ENCODE assay signal across 15 mouse cellular contexts in the genomic region with DNA sequence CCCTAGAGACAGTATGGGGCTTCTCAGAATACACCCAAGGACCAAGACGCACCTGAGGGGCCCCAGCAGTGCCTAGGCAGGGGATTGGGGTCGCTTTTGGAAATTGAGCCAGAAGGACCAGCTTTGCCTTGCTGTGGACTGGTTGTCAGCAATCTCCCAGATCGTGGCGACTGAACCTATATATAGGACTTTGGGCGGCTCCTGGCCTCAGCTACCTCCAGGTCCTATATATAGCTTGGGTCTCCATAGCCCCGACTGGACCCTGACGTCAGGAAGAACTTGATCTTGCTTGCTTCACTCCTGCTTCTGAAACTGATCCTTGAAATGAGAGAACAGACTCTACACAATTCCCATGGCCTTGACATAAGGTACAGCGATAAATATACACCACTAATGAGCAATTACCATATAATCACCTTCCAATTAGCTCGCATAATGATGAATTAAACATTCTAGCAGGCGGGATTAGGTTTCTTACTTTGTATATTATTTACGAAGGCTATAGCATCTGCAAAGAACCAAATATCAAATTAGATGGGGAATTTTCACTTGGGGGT. TPM values are rescaled to one million over a fixed set of nuclear protein-coding genes. Genes with fewer than 3 reads are reported as not detected.
DNase-seq lines count a peak whose midpoint lies in the region; ATAC-seq and TF ChIP-seq lines count a peak whose summit lies in the region.
"Had no signal": no experiment of that assay in that cellular context is flagged by ENCODE, and none has a peak within 500 bp of the region (broad histone marks: within the 10 kb centered on the region; RNA-seq: fewer than 3 reads in every experiment).

No protein-coding gene starts in this region.

- peak; percentile 29 for DNase-seq in embryo, embryonic 11 days
- no peak for DNase-seq in embryo, embryonic 10 days (ENCODE audit: low spot score)
- peak; percentile 91 for DNase-seq in brain, embryonic 14.5 days (ENCODE audit: low read depth)
- peak; percentile 90 for DNase-seq in forebrain, embryonic 14.5 days (ENCODE audit: low spot score)
- DNase-seq in thymus, adult 18-20 months = no peak
- DNase-seq in right cerebral cortex, postnatal 4 days = no peak
- DNase-seq: cerebellum, adult 18-20 months; heart, adult 11 months; liver; lung, adult 2 months had no signal

- TF ChIP-seq CTCF in brain, embryonic 14.5 days (IDR thresholded peaks at IDR 0.05; ENCODE audit: borderline replicate concordance, extremely low read depth, insufficient read depth, insufficient read length) = no peak

- H3K9ac ChIP-seq in hindbrain, embryonic 15.5 days = no peak overlapping the region
- H3K9ac ChIP-seq in hindbrain, embryonic 16.5 days (ENCODE audit: low read depth, low read length) = no peak overlapping the region
- H3K9ac ChIP-seq in forebrain, embryonic 14.5 days (ENCODE audit: low read length) = no peak overlapping the region

- no peaks in the 10 kb centered on the region for H3K9me3 ChIP-seq in hindbrain, embryonic 15.5 days
- no peaks in the 10 kb centered on the region for H3K9me3 ChIP-seq in hindbrain, embryonic 16.5 days (ENCODE audit: control insufficient read depth, low read length)
- H3K9me3 ChIP-seq in forebrain, embryonic 14.5 days (replicated peaks; ENCODE audit: control insufficient read depth, low read length) = no peaks in the 10 kb centered on the region
- H3K9me3 ChIP-seq: embryonic facial prominence, embryonic 13.5 days had no signal

- no peak overlapping the region for H3K27ac ChIP-seq in hindbrain, embryonic 15.5 days (replicated peaks)
- H3K27ac ChIP-seq in hindbrain, embryonic 16.5 days (ENCODE audit: low read depth, low read length) = no peak overlapping the region
- peak overlapping the region; percentile 81 for H3K27ac ChIP-seq in forebrain, embryonic 14.5 days (ENCODE audit: low read depth, low read length)

- ATAC-seq in hindbrain, embryonic 15.5 days (ENCODE audit: low FRiP score, low read depth) = peak; percentile 27; the same call in 1 of the 2 replicates
- ATAC-seq in hindbrain, embryonic 16.5 days = no peak
- ATAC-seq in forebrain, embryonic 14.5 days = peak; percentile 56

- no peak overlapping the region for H3K4me3 ChIP-seq in hindbrain, embryonic 15.5 days
- no peak overlapping the region for H3K4me3 ChIP-seq in hindbrain, embryonic 16.5 days (ENCODE audit: low read length)
- H3K4me3 ChIP-seq in forebrain, embryonic 14.5 days (ENCODE audit: low read depth, low read length) = peak overlapping the region; percentile 27
- H3K4me3 ChIP-seq: myocyte had no signal

- WGBS in hindbrain, embryonic 15.5 days = 10% methylated on average over 11 of the region's 11 CpGs
- WGBS in hindbrain, embryonic 16.5 days = 7% methylated on average over 11 of the region's 11 CpGs
- WGBS in forebrain, embryonic 14.5 days = 6% methylated on average over 11 of the region's 11 CpGs

- peaks cover 92% of the 10 kb centered on the region for H3K27me3 ChIP-seq in hindbrain, embryonic 15.5 days
- H3K27me3 ChIP-seq in hindbrain, embryonic 16.5 days (replicated peaks; ENCODE audit: control insufficient read depth, insufficient read depth, low read length) = peaks cover 60% of the 10 kb centered on the region
- H3K27me3 ChIP-seq in forebrain, embryonic 14.5 days (replicated peaks; ENCODE audit: control insufficient read depth, insufficient read depth, low read length) = peaks cover 26% of the 10 kb centered on the region

- peaks cover 27% of the 10 kb centered on the region for H3K4me1 ChIP-seq in hindbrain, embryonic 15.5 days (replicated peaks)
- H3K4me1 ChIP-seq in hindbrain, embryonic 16.5 days (ENCODE audit: control insufficient read depth, insufficient read depth, low read depth, low read length) = peaks cover 8% of the 10 kb centered on the region
- H3K4me1 ChIP-seq in forebrain, embryonic 14.5 days (ENCODE audit: control insufficient read depth, insufficient read depth, low read length) = peaks cover 41% of the 10 kb centered on the region

- no peaks in the 10 kb centered on the region for H3K36me3 ChIP-seq in hindbrain, embryonic 15.5 days
- H3K36me3 ChIP-seq in hindbrain, embryonic 16.5 days (ENCODE audit: control insufficient read depth, insufficient read depth, low read length) = no peaks in the 10 kb centered on the region
- H3K36me3 ChIP-seq in forebrain, embryonic 14.5 days (ENCODE audit: control insufficient read depth, insufficient read depth, low read length) = no peaks in the 10 kb centered on the region
- H3K36me3 ChIP-seq: embryonic facial prominence, embryonic 13.5 days had no signal

- no peak for TF ChIP-seq POLR2A in brain, embryonic 14.5 days (IDR thresholded peaks at IDR 0.05; ENCODE audit: borderline replicate concordance, extremely low read depth, insufficient read depth, insufficient read length, poor library complexity, severe bottlenecking)

- H3K4me2 ChIP-seq in hindbrain, embryonic 15.5 days = no peak overlapping the region
- no peak overlapping the region for H3K4me2 ChIP-seq in hindbrain, embryonic 16.5 days (ENCODE audit: low read length)
- peak overlapping the region; percentile 74 for H3K4me2 ChIP-seq in forebrain, embryonic 14.5 days (ENCODE audit: low read length)

RNA-seq across cellular contexts. Expression of a gene that starts 12.0 kb away (rescaled TPM):
- polyA plus RNA-seq in hindbrain, embryonic 15.5 days (2015; fragmentation: Nextera tagmentation; extraction: Ambion mirVana) = 0.57 and 0.85 TPM in 2 replicates
- 0.95 TPM in 1 of 2 replicates, not detected in the other for polyA plus RNA-seq in hindbrain, embryonic 16.5 days (2015; fragmentation: Nextera tagmentation; extraction: Ambion mirVana)
- 17.7 and 20.7 TPM in 2 replicates for polyA plus RNA-seq in brain, embryonic 14.5 days (2012; rRNA removed)
- polyA plus RNA-seq in forebrain, embryonic 14.5 days (2014; fragmentation: Nextera tagmentation; extraction: Ambion mirVana) = 9.3 and 9.4 TPM in 2 replicates
- polyA plus RNA-seq: lung, adult 2 months; myocyte; small intestine, adult 2 months had no signal

Comparison
In these comparisons a context has a peak if more than half of its experiments do, and no peak if none do; other contexts are left out.
1. DNase-seq: peak in embryo, embryonic 11 days (single experiment), brain, embryonic 14.5 days (single experiment) and forebrain, embryonic 14.5 days (single experiment); none in embryo, embryonic 10 days (single experiment), thymus, adult 18-20 months (0 of 2) and right cerebral cortex, postnatal 4 days (single experiment).